Mouse (Mus musculus): ENCODE measurements around the gene Txndc9. TPM values are rescaled to one million over a fixed set of nuclear protein-coding genes. Genes with fewer than 3 reads are reported as not detected.

Gene Txndc9
- polyA plus RNA-seq, 1 experiment, result 89.5 TPM

- no peaks in the 10 kb centered on the region for H3K4me1 ChIP-seq (ENCODE audit: control insufficient read depth, insufficient read depth, low read length)
- H3K4me3 ChIP-seq (ENCODE audit: insufficient read depth, low read length), result no peak overlapping the region
- TF ChIP-seq CTCF (IDR thresholded peaks at IDR 0.05; ENCODE audit: borderline replicate concordance, insufficient read depth, low read length) (no peak), POLR2A (IDR thresholded peaks at IDR 0.05; ENCODE audit: low read depth, low read length) (no peak)
- no peak overlapping the region for H3K27ac ChIP-seq (ENCODE audit: insufficient read depth, low read length)
Observed at GRCm38 (mm10) chr1:37956690-37957431, 40.8 kb downstream of the Txndc9 start.

- no peaks in the 10 kb centered on the region for H3K4me1 ChIP-seq (ENCODE audit: control insufficient read depth, insufficient read depth, low read length)
- no peak for TF ChIP-seq POLR2A (IDR thresholded peaks at IDR 0.05; ENCODE audit: low read depth, low read length)
- TF ChIP-seq CTCF (IDR thresholded peaks at IDR 0.05; ENCODE audit: borderline replicate concordance, insufficient read depth, low read length), result no peak
- H3K27ac ChIP-seq (ENCODE audit: insufficient read depth, low read length), result no peak overlapping the region
- no peak overlapping the region for H3K4me3 ChIP-seq (ENCODE audit: insufficient read depth, low read length)
Observed at GRCm38 (mm10) chr1:37955251-37955650, 42.4 kb downstream of the Txndc9 start.

- no peak overlapping the region for H3K4me3 ChIP-seq (ENCODE audit: insufficient read depth, low read length)
- no peak for TF ChIP-seq CTCF (IDR thresholded peaks at IDR 0.05; ENCODE audit: borderline replicate concordance, insufficient read depth, low read length)
- no peak for TF ChIP-seq POLR2A (IDR thresholded peaks at IDR 0.05; ENCODE audit: low read depth, low read length)
- no peaks in the 10 kb centered on the region for H3K4me1 ChIP-seq (ENCODE audit: control insufficient read depth, insufficient read depth, low read length)
- H3K27ac ChIP-seq (ENCODE audit: insufficient read depth, low read length), result no peak overlapping the region
Observed at GRCm38 (mm10) chr1:37954786-37955185, 42.9 kb downstream of the Txndc9 start.

GRCm38 (mm10) chr1:37948906-37949305 is 48.8 kb downstream of the Txndc9 start:
- Histone ChIP-seq H3K4me3 (ENCODE audit: insufficient read depth, low read length) (no peak overlapping the region), H3K4me1 (ENCODE audit: control insufficient read depth, insufficient read depth, low read length) (no peaks in the 10 kb centered on the region), H3K27ac (ENCODE audit: insufficient read depth, low read length) (no peak overlapping the region)
- TF ChIP-seq POLR2A (IDR thresholded peaks at IDR 0.05; ENCODE audit: low read depth, low read length) (no peak), CTCF (IDR thresholded peaks at IDR 0.05; ENCODE audit: borderline replicate concordance, insufficient read depth, low read length) (no peak)

Other genes with a start within 250 kb of the Txndc9 start
- gene Tsga10, start 131.5 kb downstream of the Txndc9 start, polyA plus RNA-seq (2011; ENCODE audit: insufficient read length, low read depth, missing spikeins), result 3.1 and 3.3 TPM in 2 replicates
- 5.6 and 6.9 TPM in 2 replicates for gene Lipt1, start 126.2 kb downstream of the Txndc9 start, polyA plus RNA-seq (2011; ENCODE audit: insufficient read length, low read depth, missing spikeins)
- gene Mitd1, start 107.5 kb downstream of the Txndc9 start, polyA plus RNA-seq (2011; ENCODE audit: insufficient read length, low read depth, missing spikeins), result 28.4 and 29.2 TPM in 2 replicates
- gene Mrpl30, start 107.4 kb downstream of the Txndc9 start, polyA plus RNA-seq (2011; ENCODE audit: insufficient read length, low read depth, missing spikeins), result 158 and 204 TPM in 2 replicates
- not detected in 2 replicates for gene Lyg2, start 81.4 kb downstream of the Txndc9 start, polyA plus RNA-seq (2011; ENCODE audit: insufficient read length, low read depth, missing spikeins)
- not detected in 2 replicates for gene Lyg1, start 40.1 kb downstream of the Txndc9 start, polyA plus RNA-seq (2011; ENCODE audit: insufficient read length, low read depth, missing spikeins)
- 56.2 and 63.2 TPM in 2 replicates for gene Eif5b, start 117 bp upstream of the Txndc9 start, polyA plus RNA-seq (2011; ENCODE audit: insufficient read length, low read depth, missing spikeins)
- gene Rev1, start 131.9 kb upstream of the Txndc9 start, polyA plus RNA-seq (2011; ENCODE audit: insufficient read length, low read depth, missing spikeins), result 23.2 and 29.8 TPM in 2 replicates

Measured in embryonic fibroblast, embryonic 13.5 days (primary cell).